Mouse (Mus musculus) ovary, postnatal 10 days (tissue): ENCODE data around the gene Snd1.

Experiments used
- DNase-seq: peaks from one replicate; pipeline ENCODE4 v3.0.0; 2022; ENCODE audit warnings: low spot score

The Snd1 gene

GRCm38 (mm10) chr6:28803678-28804279, 328.8 kb downstream of the Snd1 start:
- DNase-seq: no peak

- DNase-seq: no peak
These were observed 329.8 kb downstream of the Snd1 start for GRCm38 (mm10) chr6:28804751-28805150.

- DNase-seq: no peak
These were observed 338.1 kb downstream of the Snd1 start for GRCm38 (mm10) chr6:28813057-28813456.

- DNase-seq: no peak
These were observed 340.0 kb downstream of the Snd1 start for GRCm38 (mm10) chr6:28814895-28815294.

GRCm38 (mm10) chr6:28817039-28817438, 342.1 kb downstream of the Snd1 start:
- DNase-seq: no peak

- no peak for DNase-seq
These were observed 344.8 kb downstream of the Snd1 start for GRCm38 (mm10) chr6:28819509-28820358.

GRCm38 (mm10) chr6:28822296-28822695, 347.4 kb downstream of the Snd1 start:
- no peak for DNase-seq

GRCm38 (mm10) chr6:28823375-28823774, 348.4 kb downstream of the Snd1 start:
- no peak for DNase-seq

GRCm38 (mm10) chr6:28823802-28824201, 348.9 kb downstream of the Snd1 start:
- no peak for DNase-seq

GRCm38 (mm10) chr6:28825894-28826293, 351.0 kb downstream of the Snd1 start:
- DNase-seq: no peak

- no peak for DNase-seq
These were observed 351.9 kb downstream of the Snd1 start for GRCm38 (mm10) chr6:28826689-28827389.

- no peak for DNase-seq
These were observed 352.6 kb downstream of the Snd1 start for GRCm38 (mm10) chr6:28827565-28827964.

- DNase-seq: no peak
These were observed 353.7 kb downstream of the Snd1 start for GRCm38 (mm10) chr6:28828593-28828992.

GRCm38 (mm10) chr6:28830306-28830705, 355.4 kb downstream of the Snd1 start:
- no peak for DNase-seq

GRCm38 (mm10) chr6:28831011-28831853, 356.3 kb downstream of the Snd1 start, which contains the start of gene Lrrc4:
Gene Lrrc4, minus strand, starts transcription at chr6:28831747.
- DNase-seq: no peak

- DNase-seq: no peak
These were observed 357.2 kb downstream of the Snd1 start for GRCm38 (mm10) chr6:28831854-28832750.

GRCm38 (mm10) chr6:28832751-28833291, 357.9 kb downstream of the Snd1 start:
- no peak for DNase-seq

GRCm38 (mm10) chr6:28833380-28833822, 358.5 kb downstream of the Snd1 start:
- no peak for DNase-seq

GRCm38 (mm10) chr6:28834046-28834445, 359.1 kb downstream of the Snd1 start:
- no peak for DNase-seq

GRCm38 (mm10) chr6:28836600-28836999, 361.7 kb downstream of the Snd1 start:
- no peak for DNase-seq
